Mouse (Mus musculus) ES-E14 (cell line): ENCODE results near the gene Fasl.

Experiments
- MAFK ChIP-seq: IDR thresholded peaks from 2 replicates; pipeline ENCODE4 v1.6.1; 2014; ENCODE audit warnings: mild to moderate bottlenecking, low read depth, low read length, inconsistent platforms; ENCODE audit not compliant: insufficient read depth
- ZC3H11A ChIP-seq: IDR thresholded peaks from 2 replicates; pipeline ENCODE4 v1.6.1; 2012; ENCODE audit warnings: low read depth, mild to moderate bottlenecking, inconsistent platforms, low read length, borderline replicate concordance

GRCm38 (mm10) chr1:161734741-161735211, 53.5 kb downstream of the Fasl start:
- TF ChIP-seq ZC3H11A (no peak), MAFK (no peak)
